Mouse (Mus musculus): ENCODE results near the gene Hprt.

Gene Hprt

DNA sequence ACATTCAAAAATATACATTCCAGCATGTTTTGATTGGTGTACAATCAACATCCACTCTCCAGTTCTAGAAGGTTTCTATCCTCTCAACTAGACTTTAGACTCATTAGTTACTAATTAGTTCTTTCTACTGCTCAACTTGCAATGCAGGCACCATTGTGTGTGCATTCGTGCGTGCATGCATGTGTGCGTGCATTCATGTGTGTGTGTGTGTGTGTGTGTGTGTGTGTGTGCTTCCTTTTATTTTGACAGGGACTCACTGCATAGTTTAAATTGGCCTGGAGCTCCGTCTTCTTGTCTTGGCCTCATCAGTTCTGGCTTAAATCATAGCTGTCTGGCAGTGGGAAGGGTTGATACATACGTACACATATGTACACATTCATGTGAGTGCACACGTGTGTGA lies 53.1 kb downstream of the Hprt start:
- no peak for DNase-seq (ENCODE audit: low read depth)

DNA sequence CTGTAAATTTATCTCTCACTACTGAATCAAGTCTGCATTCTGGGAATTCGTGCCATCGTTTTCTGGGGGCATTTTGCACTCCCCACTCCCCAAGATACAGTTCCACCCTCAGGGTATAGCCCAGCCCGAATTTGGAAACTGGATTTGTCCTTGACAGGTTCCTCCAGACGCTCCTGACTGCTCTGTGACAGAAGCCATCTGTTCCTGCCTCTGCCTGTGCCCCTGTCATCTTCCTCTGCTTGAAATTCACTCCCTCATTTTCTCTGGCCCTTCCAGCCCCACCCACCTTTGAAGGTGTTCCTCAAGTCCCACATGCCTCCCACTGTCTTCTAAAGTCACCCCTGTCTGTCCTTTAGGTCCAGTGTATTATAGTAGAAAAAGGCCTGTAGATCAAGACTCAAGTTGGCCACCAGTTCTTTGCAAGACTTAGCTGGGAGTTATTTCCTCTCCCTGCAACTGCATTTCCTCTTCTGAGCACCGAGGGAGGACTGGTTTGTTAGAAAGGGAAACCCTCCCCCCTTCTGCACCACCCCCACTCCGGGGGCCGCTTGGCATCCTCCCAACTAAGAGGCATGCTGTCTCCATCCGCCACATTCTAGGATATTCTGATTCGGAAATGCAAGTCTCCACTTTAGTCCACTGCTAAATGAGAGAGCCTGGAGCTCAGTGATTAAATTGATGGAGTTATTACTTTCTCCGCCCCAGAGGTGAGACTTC lies 57.4 kb downstream of the Hprt start:
- DNase-seq (ENCODE audit: low read depth) = no peak

DNA sequence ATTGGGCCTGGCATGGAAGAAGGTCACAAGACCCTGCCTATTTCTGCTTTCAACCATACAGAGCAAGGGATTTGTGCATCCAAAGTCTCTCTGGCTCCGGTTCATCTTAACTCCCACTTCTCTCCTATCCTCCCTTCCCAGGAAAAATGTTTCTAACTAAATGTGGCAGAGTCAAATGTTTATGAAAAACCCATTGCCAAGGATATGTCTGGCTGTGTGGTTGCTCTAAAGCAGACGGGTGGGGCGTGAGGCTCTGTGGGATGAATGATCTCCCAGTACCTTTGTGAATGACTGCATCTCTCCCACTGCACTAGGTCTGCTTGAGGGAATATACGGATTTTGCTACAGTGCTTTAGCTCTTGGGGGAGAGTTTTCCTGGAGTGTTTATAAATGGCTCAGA lies 58.1 kb downstream of the Hprt start:
- DNase-seq (ENCODE audit: low read depth) = no peak

DNA sequence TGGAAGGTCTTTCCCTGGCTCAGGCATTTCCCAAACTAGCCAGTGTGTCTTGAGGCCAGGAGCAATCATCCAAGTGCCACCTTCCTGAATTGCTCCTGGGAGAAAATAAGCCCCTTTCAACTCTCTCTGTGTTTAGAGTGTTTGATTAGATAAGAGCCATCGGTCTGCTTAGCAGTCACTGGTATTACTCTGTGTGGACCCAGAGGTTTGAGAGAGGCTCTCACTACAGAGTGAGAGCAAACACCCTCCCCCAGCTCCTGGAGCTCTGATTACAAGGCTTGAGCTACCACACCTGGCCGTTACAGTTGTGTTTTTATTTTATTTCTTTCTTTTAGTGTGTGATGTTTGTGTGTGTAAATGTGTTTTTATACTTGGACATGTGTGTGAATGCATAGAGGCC lies 59.0 kb downstream of the Hprt start:
- DNase-seq (ENCODE audit: low read depth) = no peak

DNA sequence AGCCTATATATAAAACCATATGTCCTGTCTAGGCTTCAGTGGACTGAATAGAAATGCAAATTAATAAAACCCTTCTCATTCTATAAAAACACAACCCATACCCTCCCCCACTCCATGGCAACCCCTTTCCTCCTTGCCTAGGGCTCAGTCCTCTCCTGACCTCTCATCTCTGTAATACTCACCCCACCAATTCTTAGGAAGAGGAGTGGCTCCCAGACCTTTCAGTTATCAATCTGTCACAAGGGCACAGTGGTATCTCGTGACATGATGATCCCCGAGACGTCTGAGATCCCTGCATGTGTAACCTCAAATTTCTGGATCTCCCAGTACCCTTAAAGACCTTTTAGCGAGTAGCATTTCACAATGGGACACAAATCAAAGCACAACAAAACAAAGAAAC lies 61.3 kb downstream of the Hprt start:
- DNase-seq (ENCODE audit: low read depth) = no peak

DNA sequence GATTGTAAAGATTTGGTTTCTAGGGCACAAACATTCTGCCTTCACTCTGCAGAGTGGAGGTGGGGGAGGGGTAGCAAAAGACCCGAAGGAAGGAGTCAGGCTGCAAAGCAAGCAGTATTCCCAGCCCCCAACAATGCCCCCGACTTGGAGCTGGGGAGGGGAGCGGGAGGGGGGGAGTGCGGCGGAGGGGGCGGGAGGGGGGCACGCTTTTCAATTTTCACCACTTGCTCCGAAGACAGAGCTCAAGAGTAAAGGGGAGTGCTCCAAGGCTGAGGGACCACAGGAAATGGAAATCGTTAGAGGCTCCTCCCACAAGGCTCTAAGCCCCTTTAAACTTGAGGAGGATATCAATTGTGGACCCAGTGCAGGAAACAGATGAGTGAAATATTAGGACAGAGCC lies 62.4 kb downstream of the Hprt start:
- no peak for DNase-seq (ENCODE audit: low read depth)

DNA sequence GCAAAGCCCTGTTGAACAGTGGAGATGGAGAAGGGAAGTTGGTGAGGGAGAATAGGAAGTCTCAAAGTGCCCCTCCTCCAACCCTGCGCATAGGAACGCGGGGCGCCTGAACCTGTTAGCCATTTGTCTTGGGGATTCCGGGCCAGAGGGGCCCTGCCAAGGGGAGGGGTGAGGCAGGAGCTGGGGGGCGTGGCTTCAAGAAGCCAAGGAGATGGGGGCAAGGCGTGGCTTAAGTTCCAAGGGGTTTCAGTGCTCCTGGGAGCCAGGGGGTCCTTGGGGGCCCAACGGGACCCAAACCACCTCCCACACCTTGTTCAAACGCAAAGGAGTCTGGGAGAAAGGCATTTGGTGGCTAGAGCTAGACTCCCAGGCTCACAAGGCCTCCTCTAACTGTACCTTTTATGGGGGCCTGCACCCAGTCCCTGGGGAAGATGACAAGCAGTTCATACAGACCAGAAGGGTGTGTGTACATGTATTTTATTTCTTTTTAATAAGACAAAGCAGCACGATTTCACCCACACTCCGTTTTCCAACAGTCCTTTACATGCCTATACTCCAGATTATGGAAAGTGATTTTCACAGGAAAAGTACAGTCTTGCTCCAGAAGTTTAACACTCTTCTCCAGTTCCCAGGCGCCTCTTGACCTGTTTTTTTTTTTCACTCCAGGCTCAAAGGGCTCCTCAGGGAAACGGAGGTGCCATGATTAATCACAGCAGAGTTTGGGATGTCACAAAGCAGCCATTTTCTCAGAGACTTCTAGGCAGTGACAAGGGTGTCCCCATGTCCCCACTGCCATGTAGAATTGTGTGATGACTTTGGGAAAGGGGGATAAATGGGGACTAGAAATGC lies 64.9 kb downstream of the Hprt start:
- DNase-seq (ENCODE audit: low read depth) = peak; percentile 76

DNA sequence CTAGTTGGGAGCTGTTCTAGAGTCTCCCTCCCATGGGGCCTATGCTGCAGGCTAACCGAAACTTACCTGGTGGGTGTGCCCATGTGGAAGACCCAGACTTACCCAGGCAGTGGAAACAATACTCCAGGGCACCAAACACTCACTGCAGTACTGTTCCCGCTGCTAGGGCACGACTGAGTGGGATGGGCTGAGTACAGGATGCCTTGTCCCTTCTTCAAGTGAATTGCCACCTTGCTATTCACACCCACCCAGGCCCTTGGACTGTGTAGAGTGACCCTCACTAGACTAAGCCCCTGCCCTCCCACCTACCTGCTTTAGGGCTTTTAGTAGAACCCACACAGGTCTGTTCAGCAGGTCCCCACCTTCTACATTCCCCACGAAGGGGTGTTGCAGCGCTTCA lies 65.9 kb downstream of the Hprt start:
- no peak for DNase-seq (ENCODE audit: low read depth)

DNA sequence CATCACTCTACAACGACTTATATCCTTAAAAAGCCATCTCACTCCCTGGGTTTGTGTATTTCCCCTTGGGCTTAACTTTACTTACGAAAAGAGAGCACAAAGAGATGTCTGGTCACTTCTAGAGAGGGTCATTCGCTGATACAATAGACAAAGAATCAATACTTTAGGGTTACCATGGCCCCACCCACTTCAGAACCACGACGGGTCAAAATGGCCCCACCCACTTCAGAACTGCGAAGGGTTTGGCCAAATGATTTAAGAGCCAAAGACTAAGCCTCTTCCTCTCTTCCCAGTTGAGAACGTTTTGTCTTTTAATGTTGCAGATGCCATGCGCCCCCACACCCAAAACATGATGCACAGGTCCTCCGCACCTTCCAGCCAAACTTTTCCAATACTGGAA lies 67.8 kb downstream of the Hprt start:
- peak; percentile 68 for DNase-seq (ENCODE audit: low read depth)

DNA sequence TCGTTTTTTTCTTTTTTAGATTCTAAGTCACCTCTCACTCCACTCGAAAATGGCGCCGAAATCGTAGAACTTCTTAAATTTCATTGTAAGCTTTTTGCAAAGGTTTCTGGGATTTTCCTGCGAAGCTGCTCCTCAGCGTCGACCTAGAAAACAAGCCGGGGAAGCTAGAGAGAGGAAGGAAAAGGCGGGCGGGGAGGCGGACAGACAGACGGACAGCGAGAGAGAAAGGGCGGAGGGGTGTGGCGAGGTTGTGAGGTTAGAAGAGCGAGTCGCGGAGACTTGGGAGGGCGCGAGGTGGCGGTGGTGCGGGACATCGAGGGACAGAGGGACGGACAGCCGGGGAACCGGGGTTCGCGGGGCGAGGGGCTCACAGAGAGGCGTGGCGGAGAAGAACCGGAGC lies 68.7 kb downstream of the Hprt start:
- DNase-seq (ENCODE audit: low read depth) = peak; percentile 59

DNA sequence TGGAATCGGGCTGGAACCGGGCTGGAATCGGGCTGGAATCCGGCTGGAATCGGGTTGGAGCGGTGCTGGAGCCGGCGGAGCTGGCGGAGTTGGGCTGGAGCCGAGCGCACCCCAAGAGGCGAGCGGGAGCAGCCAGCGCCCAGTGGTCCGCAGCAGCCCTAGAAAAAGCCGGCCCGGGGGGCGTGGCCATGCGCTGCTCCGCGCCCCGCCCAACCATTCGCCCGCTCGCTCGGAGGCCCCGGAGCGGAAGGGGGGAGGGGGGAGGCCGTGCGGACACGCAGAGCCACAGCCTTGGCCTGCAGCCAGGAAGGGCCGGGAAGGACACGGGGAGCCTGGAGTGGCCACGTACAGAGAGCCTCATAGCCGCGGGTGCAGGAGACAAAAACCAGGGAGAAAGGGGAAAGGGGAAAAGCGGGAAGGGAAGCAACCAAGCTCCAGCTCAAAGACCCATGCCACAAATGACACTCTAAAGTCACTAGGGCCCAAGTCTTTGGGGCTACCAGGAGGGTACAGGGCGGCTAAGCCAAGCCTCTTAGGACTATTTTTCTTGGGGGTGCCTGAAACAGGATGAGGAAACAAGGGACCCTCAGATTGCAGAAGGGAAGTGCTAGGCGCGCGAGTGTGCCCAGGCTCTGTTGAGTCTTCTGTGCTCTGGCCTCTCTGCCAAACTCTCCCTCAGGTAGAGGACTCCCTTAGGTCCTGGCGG lies 69.3 kb downstream of the Hprt start:
- DNase-seq (ENCODE audit: low read depth) = peak; percentile 92

DNA sequence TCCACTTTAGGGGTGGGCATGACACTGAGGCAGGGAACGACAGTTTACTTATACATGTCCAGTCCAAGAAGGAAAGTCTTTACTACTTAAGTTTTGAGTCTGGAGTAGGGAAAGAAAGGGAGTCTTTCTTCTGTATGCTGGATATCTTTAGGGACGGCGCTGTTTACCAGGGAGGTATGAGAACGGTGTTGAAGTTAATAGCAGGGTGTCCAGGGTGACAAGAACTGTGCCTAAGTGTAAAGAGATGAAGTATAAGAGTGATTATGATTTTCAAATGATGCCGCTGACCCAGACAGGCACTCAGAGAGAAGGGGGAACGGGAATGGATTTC lies 69.8 kb downstream of the Hprt start:
- no peak for DNase-seq (ENCODE audit: low read depth)

DNA sequence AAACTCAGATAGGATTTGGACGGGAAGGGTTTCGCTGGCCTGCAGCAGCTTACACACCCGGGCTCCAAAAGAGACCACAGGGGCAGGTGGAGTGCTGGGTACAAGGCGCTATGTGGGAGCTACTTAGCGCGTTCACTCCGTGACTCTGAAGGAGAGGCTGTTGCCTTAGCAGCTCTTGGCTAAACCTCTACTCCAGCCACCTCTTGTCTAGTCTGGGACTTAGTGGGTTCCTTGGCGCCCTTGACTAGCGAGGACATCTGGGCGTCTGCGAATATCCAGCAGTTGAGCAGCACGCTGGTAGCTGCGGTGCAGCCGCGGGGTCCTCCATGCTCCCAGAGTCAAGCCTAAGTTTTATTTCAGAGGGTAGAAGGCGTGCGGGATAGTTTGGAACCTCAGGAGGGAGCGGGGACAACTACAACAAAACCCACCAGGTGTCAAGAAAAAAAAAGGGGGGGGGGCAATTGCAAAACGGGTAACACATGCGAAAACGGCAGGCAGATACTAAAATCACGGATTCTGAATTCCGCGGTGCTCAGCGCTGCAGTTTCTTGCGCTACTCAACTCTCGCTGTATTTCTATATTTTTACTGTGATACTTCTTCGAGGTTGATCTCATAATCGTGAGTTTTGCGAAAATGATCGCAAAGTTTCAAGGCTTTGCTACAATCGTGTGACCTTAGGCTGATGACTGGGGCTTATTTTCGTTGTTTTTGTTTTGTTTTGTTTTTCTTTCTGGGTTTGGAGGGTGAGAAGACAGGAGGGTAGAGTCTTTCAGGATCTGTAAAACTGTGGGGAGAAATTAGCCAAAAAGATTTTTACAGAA lies 70.7 kb downstream of the Hprt start:
- DNase-seq (ENCODE audit: low read depth) = no peak

DNA sequence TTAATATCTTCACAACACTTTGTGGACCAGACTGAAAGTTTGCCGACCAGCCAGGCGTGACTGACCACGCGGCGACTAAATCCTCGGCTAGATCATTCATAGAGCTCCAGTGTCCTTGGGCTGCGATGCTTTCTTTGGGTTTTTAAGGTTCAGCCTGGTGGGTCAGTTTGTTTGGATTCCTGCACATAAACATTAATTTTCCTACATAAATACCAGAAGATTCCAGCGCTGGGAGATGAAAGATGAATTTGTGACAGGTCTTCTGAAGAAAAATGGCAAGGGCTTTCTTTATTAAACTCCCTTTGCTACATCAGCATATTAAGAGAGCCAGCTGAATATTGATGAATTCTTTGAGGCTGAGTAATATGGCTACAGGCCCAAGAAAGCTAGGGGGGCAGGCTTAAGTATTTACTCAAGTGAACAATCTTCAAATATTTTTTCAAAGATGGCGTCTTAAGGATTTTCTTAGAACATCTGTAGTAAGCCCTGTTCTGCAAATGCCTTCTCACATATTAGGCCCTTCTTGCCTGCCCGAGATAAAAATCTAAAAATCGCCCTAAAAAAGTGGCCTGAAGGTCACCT lies 71.6 kb downstream of the Hprt start:
- DNase-seq (ENCODE audit: low read depth) = peak; percentile 70

DNA sequence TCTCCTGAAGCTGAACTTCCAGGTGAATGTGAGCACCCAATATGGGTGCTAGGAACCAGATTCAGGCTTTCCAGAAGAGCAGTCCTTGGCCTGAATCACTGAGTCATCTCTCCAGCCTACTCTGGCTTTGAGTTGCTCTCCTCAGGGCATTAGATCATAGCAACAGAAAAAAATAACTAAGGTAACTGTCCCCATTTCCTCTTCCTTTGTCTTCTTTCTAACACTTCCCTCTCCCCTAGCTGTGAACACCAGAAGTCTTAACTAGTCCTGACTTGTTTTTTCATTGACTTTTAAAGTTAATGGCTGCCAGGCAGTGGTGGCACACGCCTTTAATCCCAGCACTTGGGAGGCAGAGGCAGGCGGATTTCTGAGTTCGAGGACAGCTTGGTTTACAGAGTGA lies 76.5 kb downstream of the Hprt start:
- no peak for DNase-seq (ENCODE audit: low read depth)

Measured in NIH3T3 (cell line).